Mouse (Mus musculus) limb, embryonic 14.5 days (tissue): ENCODE measurements around the gene Otof. TPM values are rescaled to one million over a fixed set of nuclear protein-coding genes. Genes with fewer than 3 reads are reported as not detected.

Experiments
- ATAC-seq: fragments of 200-750 bp; cut with Nextera tagmentation; 2 replicates; pipeline ENCODE4 v1.8.0; 2017; ENCODE audit warnings: low read depth, moderate number of reproducible peaks, moderate TSS enrichment; ENCODE audit not compliant: low FRiP score
- DNase-seq: peaks from one replicate; pipeline ENCODE4 v3.0.0-alpha.2; 2015; ENCODE audit warnings: low spot score
- H3K27ac ChIP-seq: fragments of 300-500 bp; sonication (generic); replicated peaks from 2 replicates; pipeline ENCODE4 v1.5.1; 2014; ENCODE audit warnings: low read depth, mild to moderate bottlenecking, low read length, moderate library complexity, mixed read lengths
- H3K27me3 ChIP-seq: fragments of 300-500 bp; sonication (generic); 2 replicates; pipeline ENCODE4 v1.6.1; 2014; ENCODE audit warnings: low read length, mixed read lengths; ENCODE audit not compliant: control insufficient read depth, insufficient read depth
- H3K36me3 ChIP-seq: fragments of 300-500 bp; sonication (generic); 2 replicates; pipeline ENCODE4 v1.6.1; 2014; ENCODE audit warnings: mild to moderate bottlenecking, low read length, moderate library complexity, mixed read lengths; ENCODE audit not compliant: control insufficient read depth, insufficient read depth
- H3K4me1 ChIP-seq: fragments of 300-500 bp; sonication (generic); 2 replicates; pipeline ENCODE4 v1.6.1; 2014; ENCODE audit warnings: antibody characterized with exemption, low read length, mixed read lengths; ENCODE audit not compliant: control insufficient read depth, insufficient read depth
- H3K4me2 ChIP-seq: fragments of 300-500 bp; sonication (generic); replicated peaks from 2 replicates; pipeline ENCODE4 v1.6.1; 2014; ENCODE audit warnings: low read depth, mild to moderate bottlenecking, low read length, moderate library complexity; ENCODE audit not compliant: severe bottlenecking
- H3K4me3 ChIP-seq: fragments of 300-500 bp; sonication (generic); replicated peaks from 2 replicates; pipeline ENCODE4 v1.5.1; 2014; ENCODE audit warnings: low read length
- H3K9ac ChIP-seq: fragments of 300-500 bp; sonication (generic); 2 replicates; pipeline ENCODE4 v1.6.1; 2014; ENCODE audit warnings: mild to moderate bottlenecking, low read depth, low read length, moderate library complexity; ENCODE audit not compliant: severe bottlenecking
- H3K9me3 ChIP-seq: fragments of 300-500 bp; sonication (generic); 2 replicates; pipeline ENCODE4 v1.6.1; 2016; ENCODE audit warnings: low read length; ENCODE audit not compliant: control insufficient read depth
- POLR2A ChIP-seq: fragments of 200-500 bp; IDR thresholded peaks from 2 replicates; pipeline ENCODE4 v1.8.0; 2012; ENCODE audit warnings: inconsistent platforms, mild to moderate bottlenecking, moderate library complexity, borderline replicate concordance; ENCODE audit not compliant: insufficient read depth, insufficient read length; ENCODE audit errors: extremely low read depth
- WGBS: fragments of 180-500 bp; shearing (Covaris S2); extraction: QIAGEN DNeasy Blood & Tissue Kit; methylation state at CpG from one replicate; pipeline ENCODE4 v1.1.7; 2014; 5-methylcytosine and 5-hydroxymethylcytosine counted together
- polyA plus RNA-seq, 2 experiments: library from polyadenylated mRNA; depleted of rRNA in 1 of 2; stranded (reverse) in 1 of 2; unstranded in 1 of 2; fragments of >200 nt; fragmentation: Nextera tagmentation in 1 of 2; extraction: Ambion mirVana in 1 of 2; gene quantifications; 2 replicates each; pipeline versions ENCODE4 v1.2.1 to v1.2.3; 2012 to 2014

Gene Otof
- polyA plus RNA-seq, 2 experiments = 0.29 to 1.0 TPM

DNA sequence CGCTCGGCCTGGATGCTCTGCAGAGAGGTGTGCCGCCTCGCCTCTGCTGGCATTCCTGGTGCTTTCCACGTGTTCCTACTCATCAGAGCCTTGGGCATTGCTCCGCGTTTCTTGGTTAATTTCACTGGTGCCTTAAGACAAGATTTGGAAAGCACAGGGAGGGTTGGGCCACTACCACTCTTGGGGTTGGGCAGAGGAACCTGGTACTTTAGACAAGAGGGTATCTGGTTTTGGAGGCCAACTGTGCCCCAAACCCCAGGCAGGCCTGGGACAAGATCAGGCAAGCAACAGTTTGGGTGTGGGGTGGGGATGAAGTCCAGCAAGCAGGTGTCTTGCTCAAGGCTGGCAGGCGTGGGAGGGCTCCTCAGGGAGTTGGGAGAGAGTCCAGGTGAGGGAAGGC is 94.3 kb downstream of the Otof start:
- no peak overlapping the region for H3K27ac ChIP-seq
- H3K36me3 ChIP-seq = no peaks in the 10 kb centered on the region
- WGBS = 69% methylated on average over 8 of the region's 8 CpGs
- no peaks in the 10 kb centered on the region for H3K9me3 ChIP-seq
- H3K27me3 ChIP-seq = no peaks in the 10 kb centered on the region
- DNase-seq (no peak), ATAC-seq (no peak)
- no peak overlapping the region; the same call in 1 of the 2 replicates for H3K9ac ChIP-seq
- H3K4me1 ChIP-seq = no peaks in the 10 kb centered on the region
- no peak overlapping the region for H3K4me3 ChIP-seq
- H3K4me2 ChIP-seq = no peak overlapping the region
- TF ChIP-seq POLR2A = no peak

DNA sequence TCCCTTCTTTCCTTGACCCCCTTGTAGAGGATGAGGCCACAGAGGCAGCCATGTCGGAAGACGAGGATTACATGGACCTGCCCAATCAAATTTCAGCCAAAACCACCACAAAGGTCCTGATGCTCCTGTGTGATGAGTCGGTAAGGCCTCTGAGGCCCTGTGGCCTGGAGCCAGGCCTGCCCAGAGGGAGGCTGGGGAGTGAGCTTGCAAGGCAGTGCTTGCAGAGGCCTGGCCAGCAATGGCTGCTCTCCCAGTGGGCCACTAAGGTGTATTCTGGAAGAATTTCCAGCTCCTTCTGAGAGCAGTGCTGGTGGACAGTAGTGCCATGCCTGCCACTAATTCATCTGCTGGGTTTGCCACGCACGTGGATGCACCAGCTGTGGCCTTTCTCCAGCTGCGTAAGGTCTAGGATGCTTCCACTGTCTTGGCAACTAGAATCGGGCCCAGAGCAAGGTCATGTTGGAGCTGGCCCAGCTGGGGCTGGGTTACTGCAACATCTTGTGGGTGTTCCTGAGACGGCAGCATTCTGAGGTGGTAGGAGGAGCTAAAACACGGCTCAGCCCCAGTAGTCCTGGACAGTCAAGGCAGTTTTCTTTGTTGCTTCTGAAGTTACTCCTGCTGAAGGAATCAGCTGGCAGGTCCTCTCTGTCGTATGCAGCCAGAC is 103.2 kb downstream of the Otof start:
- Histone ChIP-seq H3K9me3 (no peaks in the 10 kb centered on the region), H3K4me3 (no peak overlapping the region), H3K4me1 (no peaks in the 10 kb centered on the region), H3K27ac (no peak overlapping the region), H3K36me3 (no peaks in the 10 kb centered on the region), H3K4me2 (no peak overlapping the region), H3K27me3 (no peaks in the 10 kb centered on the region), H3K9ac (no peak overlapping the region)
- ATAC-seq (no peak), DNase-seq (no peak)
- TF ChIP-seq POLR2A = no peak
- WGBS = 78% methylated on average over 10 of the region's 10 CpGs

DNA sequence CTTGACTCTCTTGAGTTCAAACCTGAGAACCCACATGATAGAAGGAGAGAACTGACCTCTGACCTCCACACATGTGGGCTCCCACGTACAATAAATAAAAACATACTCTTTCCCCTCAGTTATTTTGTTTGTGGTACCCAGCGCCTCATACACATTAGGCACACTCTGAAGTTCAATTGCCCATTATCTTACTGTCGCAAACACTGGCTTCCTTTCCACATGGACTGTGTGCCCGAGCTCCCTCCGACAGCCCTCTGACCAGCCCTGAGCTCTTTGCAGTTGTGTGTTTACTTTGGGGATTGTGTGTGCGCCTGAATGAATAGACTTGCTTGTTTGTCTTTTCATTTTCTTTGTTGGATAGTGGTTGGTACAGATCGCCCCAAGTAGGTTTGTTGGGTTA is 105.1 kb downstream of the Otof start:
- no peaks in the 10 kb centered on the region for H3K9me3 ChIP-seq
- no peak for TF ChIP-seq POLR2A
- no peaks in the 10 kb centered on the region for H3K36me3 ChIP-seq
- 78% methylated on average over 7 of the region's 7 CpGs for WGBS
- H3K9ac ChIP-seq = no peak overlapping the region
- no peaks in the 10 kb centered on the region for H3K4me1 ChIP-seq
- DNase-seq (no peak), ATAC-seq (no peak)
- H3K27me3 ChIP-seq = no peaks in the 10 kb centered on the region
- no peak overlapping the region for H3K27ac ChIP-seq
- H3K4me2 ChIP-seq = no peak overlapping the region
- no peak overlapping the region for H3K4me3 ChIP-seq

DNA sequence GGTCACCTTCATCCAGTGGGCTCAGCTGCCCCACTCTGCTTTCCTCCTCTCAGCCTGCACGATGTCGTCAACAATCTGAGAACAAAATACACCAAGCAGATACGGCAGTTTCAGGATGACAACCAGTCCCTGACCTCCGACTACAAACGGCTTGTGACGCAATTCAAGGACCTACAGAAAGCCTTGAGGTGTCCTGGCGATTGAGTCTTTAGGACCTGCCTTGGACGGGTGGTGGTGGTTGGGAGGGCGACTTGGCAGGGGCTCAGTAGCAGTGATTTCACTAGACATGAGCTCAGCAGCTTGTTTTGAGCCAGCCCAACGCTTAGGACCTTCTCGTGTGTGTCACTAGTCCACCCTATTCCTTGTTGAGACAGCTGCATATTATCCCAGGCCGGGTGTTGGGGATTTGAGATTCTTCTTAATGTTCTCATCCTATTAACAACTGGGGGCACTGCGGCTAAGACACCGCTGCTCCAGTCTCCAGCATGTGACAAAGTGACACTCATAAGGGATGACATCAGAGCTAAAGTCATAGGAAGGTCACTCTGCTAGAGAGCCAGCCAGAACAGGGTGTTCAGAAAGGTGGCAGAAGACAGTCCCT is 106.1 kb downstream of the Otof start:
- Histone ChIP-seq H3K27me3 (no peaks in the 10 kb centered on the region), H3K4me3 (no peak overlapping the region), H3K4me2 (no peak overlapping the region), H3K27ac (no peak overlapping the region), H3K4me1 (no peaks in the 10 kb centered on the region), H3K9me3 (no peaks in the 10 kb centered on the region), H3K9ac (no peak overlapping the region), H3K36me3 (no peaks in the 10 kb centered on the region)
- DNase-seq (no peak), ATAC-seq (0 out of 2 replicates have a peak, but pooled peaks have one; percentile 26)
- TF ChIP-seq POLR2A = no peak
- WGBS = 83% methylated on average over 14 of the region's 14 CpGs

DNA sequence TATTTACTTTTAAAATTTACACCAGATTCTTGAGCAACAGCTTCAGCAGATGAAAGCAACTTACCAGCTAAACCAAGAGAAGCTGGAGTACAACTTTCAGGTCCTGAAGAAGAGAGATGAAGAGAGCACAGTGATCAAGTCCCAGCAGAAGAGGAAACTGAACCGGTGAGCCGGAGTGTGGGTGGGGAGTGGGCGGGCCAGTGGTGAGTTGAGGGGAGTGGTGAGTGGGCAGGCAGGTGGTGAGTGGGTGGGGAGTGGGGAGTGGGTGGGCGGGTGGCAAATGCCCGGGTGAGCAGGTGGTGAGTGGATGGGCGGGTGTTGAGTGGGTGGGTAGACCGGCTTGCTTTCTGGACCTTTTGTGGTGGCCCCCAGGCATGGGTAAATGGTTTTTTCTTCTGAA is 106.6 kb downstream of the Otof start:
- WGBS = 74% methylated on average over 5 of the region's 7 CpGs
- Histone ChIP-seq H3K27me3 (no peaks in the 10 kb centered on the region), H3K36me3 (no peaks in the 10 kb centered on the region), H3K27ac (no peak overlapping the region), H3K4me2 (no peak overlapping the region), H3K9me3 (no peaks in the 10 kb centered on the region), H3K4me1 (no peaks in the 10 kb centered on the region), H3K4me3 (no peak overlapping the region), H3K9ac (no peak overlapping the region)
- no peak for TF ChIP-seq POLR2A
- ATAC-seq (no peak), DNase-seq (no peak)
